Mouse (Mus musculus) midbrain, embryonic 13.5 days (tissue): ENCODE results near the gene Gm37419. TPM values are rescaled to one million over a fixed set of nuclear protein-coding genes. Genes with fewer than 3 reads are reported as not detected.

Experiments used
- ATAC-seq: fragments of 200-750 bp; cut with Nextera tagmentation; 2 replicates; pipeline ENCODE4 v1.8.0; 2017; ENCODE audit warnings: mild to moderate bottlenecking, moderate TSS enrichment, moderate library complexity
- H3K27ac ChIP-seq: fragments of 300-500 bp; sonication (generic); 2 replicates; pipeline ENCODE4 v1.5.1; 2015; ENCODE audit warnings: inconsistent platforms, mild to moderate bottlenecking, moderate library complexity
- H3K27me3 ChIP-seq: fragments of 300-500 bp; sonication (generic); 2 replicates; pipeline ENCODE4 v1.6.1; 2015; ENCODE audit warnings: mild to moderate bottlenecking, inconsistent platforms
- H3K36me3 ChIP-seq: fragments of 300-500 bp; sonication (generic); 2 replicates; pipeline ENCODE4 v1.6.1; 2015; ENCODE audit warnings: mild to moderate bottlenecking, inconsistent platforms
- H3K4me1 ChIP-seq: fragments of 300-500 bp; sonication (generic); replicated peaks from 2 replicates; pipeline ENCODE4 v1.6.1; 2015; ENCODE audit warnings: inconsistent platforms
- H3K4me2 ChIP-seq: fragments of 300-500 bp; sonication (generic); replicated peaks from 2 replicates; pipeline ENCODE4 v1.6.1; 2015; ENCODE audit warnings: moderate library complexity, mild to moderate bottlenecking, inconsistent platforms
- H3K4me3 ChIP-seq: fragments of 300-500 bp; sonication (generic); replicated peaks from 2 replicates; pipeline ENCODE4 v1.5.1; 2015; ENCODE audit warnings: mild to moderate bottlenecking, inconsistent platforms
- H3K9ac ChIP-seq: fragments of 300-500 bp; sonication (generic); replicated peaks from 2 replicates; pipeline ENCODE4 v1.6.1; 2015; ENCODE audit warnings: mild to moderate bottlenecking, inconsistent platforms
- H3K9me3 ChIP-seq: fragments of 300-500 bp; sonication (generic); 2 replicates; pipeline ENCODE4 v1.6.1; 2016; ENCODE audit warnings: mild to moderate bottlenecking, inconsistent platforms
- WGBS: fragments of 180-500 bp; shearing (Covaris S2); methylation state at CpG from one replicate; pipeline ENCODE4 v1.1.7; 2015; 5-methylcytosine and 5-hydroxymethylcytosine counted together
- polyA plus RNA-seq: library from polyadenylated mRNA; unstranded; fragments of >200 nt; fragmentation: Nextera tagmentation; extraction: Ambion mirVana; gene quantifications from 2 replicates; pipeline ENCODE4 v1.2.1, GENCODE M21; 2015

The Gm37419 gene
- polyA plus RNA-seq, 1 experiment from 2014 or later, result not detected

DNA sequence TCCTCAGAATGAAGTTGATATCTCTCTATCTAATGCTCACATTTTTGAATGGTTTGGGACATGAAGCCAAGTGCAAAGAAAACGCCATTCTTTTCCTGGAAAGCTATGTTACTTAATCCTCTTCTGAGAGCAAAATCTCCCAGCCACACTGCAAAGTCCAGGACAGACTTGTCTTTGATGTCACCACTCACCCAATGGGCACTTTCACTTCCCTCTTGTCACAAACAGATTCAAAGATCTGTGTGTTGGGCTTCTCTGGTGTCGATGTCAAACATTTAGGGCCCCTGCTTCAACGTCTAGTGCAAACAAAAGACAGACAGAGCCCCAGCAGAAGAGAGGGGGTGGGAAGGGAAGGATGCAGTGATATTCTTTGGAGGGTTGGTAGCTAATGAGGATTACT is 23.8 kb downstream of the Gm37419 start:
- WGBS, result 50% methylated on average over 3 of the region's 3 CpGs
- H3K27me3 ChIP-seq, result no peaks in the 10 kb centered on the region
- ATAC-seq, result no peak

DNA sequence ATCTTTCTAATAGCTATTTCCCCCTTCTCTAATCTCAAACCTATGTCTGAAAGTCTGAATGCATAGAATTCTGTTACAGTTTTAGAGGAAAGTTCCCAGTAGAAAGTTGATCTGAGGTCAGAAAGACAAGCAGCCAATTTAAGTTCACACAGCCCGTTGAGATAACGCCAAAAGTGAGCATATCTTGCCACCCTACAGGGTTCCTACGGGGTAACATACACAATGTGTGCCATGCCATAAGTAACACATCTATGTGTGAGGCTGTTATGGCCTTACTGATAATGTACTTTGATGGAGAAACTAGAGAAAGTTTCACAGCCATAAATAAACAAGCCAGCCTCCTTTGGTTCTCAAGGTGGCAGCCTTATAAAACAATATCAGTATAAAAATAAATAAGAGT is 26.1 kb downstream of the Gm37419 start:
- H3K4me3 ChIP-seq, result no peak overlapping the region
- no peaks in the 10 kb centered on the region for H3K27me3 ChIP-seq
- H3K4me2 ChIP-seq, result no peak overlapping the region
- H3K9me3 ChIP-seq, result no peaks in the 10 kb centered on the region
- no peaks in the 10 kb centered on the region for H3K36me3 ChIP-seq
- no peak overlapping the region for H3K9ac ChIP-seq
- 87% methylated on average over 3 of the region's 3 CpGs for WGBS
- H3K27ac ChIP-seq, result no peak overlapping the region
- no peak for ATAC-seq
- H3K4me1 ChIP-seq, result no peaks in the 10 kb centered on the region

More for the DNA sequence above, 23.8 kb downstream of the Gm37419 start:
- H3K4me1 ChIP-seq, result no peaks in the 10 kb centered on the region
- no peaks in the 10 kb centered on the region for H3K9me3 ChIP-seq
- H3K9ac ChIP-seq, result no peak overlapping the region
- no peak overlapping the region for H3K27ac ChIP-seq
- H3K4me2 ChIP-seq, result no peak overlapping the region
- no peak overlapping the region for H3K4me3 ChIP-seq
- H3K36me3 ChIP-seq, result no peaks in the 10 kb centered on the region

DNA sequence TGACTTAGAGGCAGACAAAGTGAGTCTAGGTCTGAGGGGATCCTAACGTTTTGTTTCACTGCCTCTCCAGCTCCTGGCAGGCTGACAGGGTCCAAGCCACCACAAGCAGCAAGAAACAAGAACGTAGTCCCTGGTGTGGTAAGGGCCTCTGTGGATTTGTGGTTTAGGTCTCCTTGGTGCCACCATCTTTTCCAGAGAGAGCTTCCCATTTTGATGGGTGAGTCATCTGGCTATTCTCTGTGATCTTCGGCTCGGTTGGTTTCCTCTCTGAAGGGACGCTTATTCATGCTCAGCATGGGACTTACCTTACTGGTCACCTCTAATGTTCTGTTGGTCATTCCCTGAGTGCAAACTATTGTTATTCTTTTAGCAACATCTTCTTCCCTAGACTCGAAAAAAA is 28.0 kb downstream of the Gm37419 start:
- no peaks in the 10 kb centered on the region for H3K4me1 ChIP-seq
- H3K9ac ChIP-seq, result no peak overlapping the region
- no peaks in the 10 kb centered on the region for H3K9me3 ChIP-seq
- 46% methylated on average over 6 of the region's 6 CpGs for WGBS
- H3K4me2 ChIP-seq, result no peak overlapping the region
- H3K27me3 ChIP-seq, result no peaks in the 10 kb centered on the region
- no peak overlapping the region for H3K4me3 ChIP-seq
- no peaks in the 10 kb centered on the region for H3K36me3 ChIP-seq
- H3K27ac ChIP-seq, result no peak overlapping the region
- no peak for ATAC-seq

DNA sequence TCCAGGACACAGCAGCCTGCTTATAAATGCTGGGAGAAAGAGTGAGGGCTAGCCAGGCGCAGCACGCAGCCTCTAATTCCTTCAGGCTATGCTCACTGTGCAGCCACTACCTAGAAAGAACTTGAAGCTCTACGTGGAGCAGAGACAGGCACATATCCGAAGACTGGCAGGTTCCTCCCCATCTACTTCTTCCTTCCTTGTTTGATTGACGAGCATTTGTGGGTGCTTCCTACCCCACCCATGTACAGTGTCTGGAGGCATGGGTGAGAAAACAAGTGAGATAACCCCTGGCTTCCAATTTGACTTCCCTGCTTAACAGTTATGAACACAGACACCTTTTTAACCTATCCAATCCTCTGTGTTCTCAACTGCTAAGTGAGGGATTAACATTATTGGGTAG is 28.5 kb downstream of the Gm37419 start:
- no peak overlapping the region for H3K4me2 ChIP-seq
- H3K27ac ChIP-seq, result no peak overlapping the region
- no peaks in the 10 kb centered on the region for H3K27me3 ChIP-seq
- H3K9me3 ChIP-seq, result no peaks in the 10 kb centered on the region
- no peaks in the 10 kb centered on the region for H3K36me3 ChIP-seq
- 74% methylated on average over 5 of the region's 5 CpGs for WGBS
- H3K9ac ChIP-seq, result no peak overlapping the region
- no peak for ATAC-seq
- no peak overlapping the region for H3K4me3 ChIP-seq
- no peaks in the 10 kb centered on the region for H3K4me1 ChIP-seq

DNA sequence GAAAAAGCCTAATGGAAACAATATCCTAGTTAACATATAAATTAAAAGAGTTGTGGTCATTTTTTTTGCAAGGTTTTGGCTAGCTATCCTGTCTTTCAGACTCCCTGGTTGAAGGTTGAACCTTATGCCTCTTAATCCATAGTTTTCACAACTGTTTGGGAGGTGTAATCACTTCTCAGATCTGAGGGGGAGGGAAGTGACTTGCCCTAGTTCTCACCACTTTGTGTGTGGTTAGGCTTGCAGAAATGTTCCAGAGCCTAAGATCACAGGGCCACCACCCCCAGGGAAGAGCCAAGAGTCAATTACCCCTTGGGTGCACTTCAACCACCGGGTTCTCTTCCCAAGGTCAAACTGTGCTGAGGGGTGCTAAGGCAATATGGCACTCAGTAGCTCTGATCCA is 33.4 kb downstream of the Gm37419 start:
- Histone ChIP-seq H3K4me1 (no peaks in the 10 kb centered on the region), H3K9me3 (no peaks in the 10 kb centered on the region), H3K9ac (no peak overlapping the region), H3K27me3 (no peaks in the 10 kb centered on the region), H3K4me3 (no peak overlapping the region), H3K27ac (no peak overlapping the region), H3K36me3 (no peaks in the 10 kb centered on the region), H3K4me2 (no peak overlapping the region)
- ATAC-seq, result no peak
- WGBS, result 86% methylated on average over 1 of the region's 1 CpGs

DNA sequence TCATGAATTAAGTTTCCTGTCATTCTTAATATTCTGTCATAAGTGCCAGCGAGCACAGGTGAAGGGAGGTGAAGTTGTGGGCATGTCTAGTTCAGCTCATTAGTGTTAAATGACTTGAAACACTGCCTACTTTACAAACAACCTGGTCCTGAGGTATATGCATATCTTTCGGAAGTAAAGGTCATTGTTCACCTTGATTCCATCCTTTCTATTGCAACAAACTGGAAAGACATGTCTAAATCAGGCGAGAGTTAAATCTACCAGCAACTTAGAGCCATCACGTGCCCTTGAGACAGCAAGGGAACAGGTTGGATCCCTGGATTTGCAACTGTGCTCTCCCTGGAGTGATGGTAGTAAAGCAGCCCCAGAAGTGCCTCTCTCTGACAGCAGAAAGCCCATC is 34.3 kb downstream of the Gm37419 start:
- H3K4me1 ChIP-seq, result no peaks in the 10 kb centered on the region
- H3K27ac ChIP-seq, result no peak overlapping the region
- H3K9ac ChIP-seq, result no peak overlapping the region
- ATAC-seq, result no peak
- WGBS, result 90% methylated on average over 4 of the region's 4 CpGs
- H3K27me3 ChIP-seq, result no peaks in the 10 kb centered on the region
- no peak overlapping the region for H3K4me2 ChIP-seq
- H3K9me3 ChIP-seq, result no peaks in the 10 kb centered on the region
- no peaks in the 10 kb centered on the region for H3K36me3 ChIP-seq
- H3K4me3 ChIP-seq, result no peak overlapping the region

GRCm38 (mm10) chr16:24025442-24025841 is 37.2 kb downstream of the Gm37419 start:
- H3K4me3 ChIP-seq, result no peak overlapping the region
- no peak for ATAC-seq
- no peak overlapping the region for H3K4me2 ChIP-seq
- H3K4me1 ChIP-seq, result no peaks in the 10 kb centered on the region
- no peaks in the 10 kb centered on the region for H3K36me3 ChIP-seq
- no peaks in the 10 kb centered on the region for H3K9me3 ChIP-seq
- H3K9ac ChIP-seq, result no peak overlapping the region
- 77% methylated on average over 7 of the region's 7 CpGs for WGBS
- H3K27me3 ChIP-seq, result no peaks in the 10 kb centered on the region
- no peak overlapping the region for H3K27ac ChIP-seq

GRCm38 (mm10) chr16:24029965-24030672 is 41.8 kb downstream of the Gm37419 start:
- no peaks in the 10 kb centered on the region for H3K9me3 ChIP-seq
- no peak overlapping the region for H3K9ac ChIP-seq

GRCm38 (mm10) chr16:24033259-24033658 is 45.0 kb downstream of the Gm37419 start:
- no peak overlapping the region for H3K4me3 ChIP-seq
- no peak overlapping the region for H3K9ac ChIP-seq
- ATAC-seq, result no peak
- no peaks in the 10 kb centered on the region for H3K36me3 ChIP-seq
- no peak overlapping the region for H3K4me2 ChIP-seq
- no peaks in the 10 kb centered on the region for H3K4me1 ChIP-seq
- 93% methylated on average over 5 of the region's 5 CpGs for WGBS
- no peaks in the 10 kb centered on the region for H3K9me3 ChIP-seq
- no peaks in the 10 kb centered on the region for H3K27me3 ChIP-seq
- no peak overlapping the region for H3K27ac ChIP-seq

More at GRCm38 (mm10) chr16:24029965-24030672, 41.8 kb downstream of the Gm37419 start:
- Histone ChIP-seq H3K4me3 (no peak overlapping the region), H3K4me1 (no peaks in the 10 kb centered on the region), H3K36me3 (no peaks in the 10 kb centered on the region), H3K4me2 (no peak overlapping the region), H3K27me3 (no peaks in the 10 kb centered on the region), H3K27ac (no peak overlapping the region)
- no peak for ATAC-seq
- 66% methylated on average over 2 of the region's 2 CpGs for WGBS

- ATAC-seq, result no peak
- 69% methylated on average over 2 of the region's 2 CpGs for WGBS
- H3K9me3 ChIP-seq, result no peaks in the 10 kb centered on the region
- H3K27ac ChIP-seq, result no peak overlapping the region
- H3K27me3 ChIP-seq, result no peaks in the 10 kb centered on the region
- no peaks in the 10 kb centered on the region for H3K36me3 ChIP-seq
- no peaks in the 10 kb centered on the region for H3K4me1 ChIP-seq
- no peak overlapping the region for H3K4me2 ChIP-seq
- H3K9ac ChIP-seq, result no peak overlapping the region
- H3K4me3 ChIP-seq, result no peak overlapping the region
Observed at GRCm38 (mm10) chr16:24034450-24034849, 46.2 kb downstream of the Gm37419 start.

GRCm38 (mm10) chr16:24035767-24036166 is 47.5 kb downstream of the Gm37419 start:
- H3K4me2 ChIP-seq, result no peak overlapping the region
- H3K4me1 ChIP-seq, result no peaks in the 10 kb centered on the region
- no peaks in the 10 kb centered on the region for H3K36me3 ChIP-seq
- H3K4me3 ChIP-seq, result no peak overlapping the region
- no peaks in the 10 kb centered on the region for H3K27me3 ChIP-seq
- no peak for ATAC-seq
- H3K9ac ChIP-seq, result no peak overlapping the region
- no peaks in the 10 kb centered on the region for H3K9me3 ChIP-seq
- no peak overlapping the region for H3K27ac ChIP-seq

- no peaks in the 10 kb centered on the region for H3K27me3 ChIP-seq
- H3K4me3 ChIP-seq, result no peak overlapping the region
- H3K27ac ChIP-seq, result no peak overlapping the region
- H3K4me1 ChIP-seq, result no peaks in the 10 kb centered on the region
- WGBS, result 87% methylated on average over 3 of the region's 3 CpGs
- no peak overlapping the region for H3K9ac ChIP-seq
- H3K36me3 ChIP-seq, result no peaks in the 10 kb centered on the region
- no peak for ATAC-seq
- no peak overlapping the region for H3K4me2 ChIP-seq
- H3K9me3 ChIP-seq, result no peaks in the 10 kb centered on the region
Observed at GRCm38 (mm10) chr16:24036398-24036797, 48.1 kb downstream of the Gm37419 start.
